Mouse (Mus musculus): ENCODE measurements around the gene Sned1. TPM values are rescaled to one million over a fixed set of nuclear protein-coding genes. Genes with fewer than 3 reads are reported as not detected.

Sned1 gene
- polyA plus RNA-seq (2014; fragmentation: Illumina TruSeq; extraction: RNeasy Lipid Tissue Mini Kit (QIAGEN cat#74804)) = 34.8 TPM

GRCm38 (mm10) chr1:93235576-93236544 lies at the start of gene Sned1:
Gene Sned1 (plus strand): TSS chr1:93235841.

GRCm38 (mm10) chr1:93305581-93306337 lies 70.1 kb downstream of the Sned1 start, which contains the start of gene Mterf4:
Gene Mterf4 (minus strand): TSS chr1:93305915.

DNA sequence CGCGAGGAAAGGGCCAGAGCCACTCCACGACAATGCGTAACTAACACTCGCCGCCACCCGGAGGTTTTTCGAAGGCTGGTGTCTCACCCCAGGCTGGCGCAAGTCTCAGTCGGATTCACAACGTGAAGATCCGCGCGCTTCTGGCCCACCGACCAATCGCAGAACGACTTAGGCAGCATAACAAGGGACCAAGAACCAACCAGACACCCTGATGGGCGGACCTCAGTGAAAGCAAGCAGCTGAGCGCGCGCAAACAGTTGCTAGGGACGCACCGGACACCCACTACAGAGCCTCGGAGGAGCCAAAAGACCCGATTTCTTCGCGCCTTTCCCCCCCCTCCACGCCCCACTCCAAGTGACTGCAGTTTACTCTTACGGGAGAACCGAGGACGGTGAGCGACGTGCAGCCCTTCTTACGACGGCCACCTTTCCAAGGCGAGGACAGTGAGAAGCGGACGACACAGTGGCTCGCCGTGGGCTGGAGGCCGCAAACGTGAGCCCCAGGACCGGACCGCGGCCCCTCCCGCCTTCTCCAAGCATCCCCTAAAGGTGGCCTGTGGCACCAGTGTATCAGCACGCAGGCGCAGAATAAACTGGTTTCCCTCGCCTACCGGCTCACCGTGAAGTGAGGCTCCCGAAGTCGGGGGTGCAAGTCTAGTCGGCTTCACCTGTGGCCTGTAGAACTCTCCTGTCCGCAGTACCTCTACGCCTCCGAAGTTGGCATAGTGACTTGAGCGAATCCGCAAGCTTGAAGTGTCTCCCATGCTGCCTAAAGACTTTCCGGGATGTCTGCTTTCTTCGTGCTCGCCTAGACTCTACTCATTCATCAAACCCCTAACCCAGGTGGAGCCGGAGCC lies 107.2 kb downstream of the Sned1 start, which contains the start of the genes Ppp1r7 and Pask:
Gene Ppp1r7 (plus strand): TSS at position 207 of the 856 bp plus-strand sequence.
Gene Pask (minus strand): TSS at position 835 of the 856 bp plus-strand sequence.

Other genes with a start within 250 kb of the Sned1 start
- gene Aqp12, start 229.5 kb upstream of the Sned1 start, polyA plus RNA-seq (2014; fragmentation: Illumina TruSeq; extraction: RNeasy Lipid Tissue Mini Kit (QIAGEN cat#74804)) = not detected
- 0.51 TPM for gene Kif1a, start 133.9 kb upstream of the Sned1 start, polyA plus RNA-seq (2014; fragmentation: Illumina TruSeq; extraction: RNeasy Lipid Tissue Mini Kit (QIAGEN cat#74804))
- gene Agxt, start 100.6 kb upstream of the Sned1 start, polyA plus RNA-seq (2014; fragmentation: Illumina TruSeq; extraction: RNeasy Lipid Tissue Mini Kit (QIAGEN cat#74804)) = not detected
- 0.26 TPM for gene 2310007B03Rik, start 74.9 kb upstream of the Sned1 start, polyA plus RNA-seq (2014; fragmentation: Illumina TruSeq; extraction: RNeasy Lipid Tissue Mini Kit (QIAGEN cat#74804))
- 0.11 TPM for gene Crocc2, start 67.1 kb upstream of the Sned1 start, polyA plus RNA-seq (2014; fragmentation: Illumina TruSeq; extraction: RNeasy Lipid Tissue Mini Kit (QIAGEN cat#74804))
- gene Mterf4, start 70.1 kb downstream of the Sned1 start, polyA plus RNA-seq (2014; fragmentation: Illumina TruSeq; extraction: RNeasy Lipid Tissue Mini Kit (QIAGEN cat#74804)) = 16.5 TPM
- 134 TPM for gene Ppp1r7, start 107.0 kb downstream of the Sned1 start, polyA plus RNA-seq (2014; fragmentation: Illumina TruSeq; extraction: RNeasy Lipid Tissue Mini Kit (QIAGEN cat#74804))
- gene Pask, start 107.6 kb downstream of the Sned1 start, polyA plus RNA-seq (2014; fragmentation: Illumina TruSeq; extraction: RNeasy Lipid Tissue Mini Kit (QIAGEN cat#74804)) = 4.4 TPM
- not detected for gene Ano7, start 138.1 kb downstream of the Sned1 start, polyA plus RNA-seq (2014; fragmentation: Illumina TruSeq; extraction: RNeasy Lipid Tissue Mini Kit (QIAGEN cat#74804))
- 236 TPM for gene Hdlbp, start 243.0 kb downstream of the Sned1 start, polyA plus RNA-seq (2014; fragmentation: Illumina TruSeq; extraction: RNeasy Lipid Tissue Mini Kit (QIAGEN cat#74804))